Mouse (Mus musculus): ENCODE measurements around the gene Nppb.

Nppb gene

GRCm38 (mm10) chr4:147985205-147986132 lies at the start of gene Nppb:
Gene Nppb (plus strand): TSS chr4:147985788.
- DNase-seq (ENCODE audit: low spot score), result no peak

- DNase-seq (ENCODE audit: low spot score), result no peak
Measured at GRCm38 (mm10) chr4:147935904-147936303, 49.7 kb upstream of the Nppb start.

GRCm38 (mm10) chr4:147936331-147936954 lies 49.1 kb upstream of the Nppb start, which contains the start of gene Plod1:
Gene Plod1 (minus strand): TSS chr4:147936767.
- DNase-seq (ENCODE audit: low spot score), result peak; percentile 75

- no peak for DNase-seq (ENCODE audit: low spot score)
Measured at GRCm38 (mm10) chr4:147937021-147937420, 48.6 kb upstream of the Nppb start.

GRCm38 (mm10) chr4:147937486-147937885 lies 48.1 kb upstream of the Nppb start:
- DNase-seq (ENCODE audit: low spot score), result no peak

- DNase-seq (ENCODE audit: low spot score), result no peak
Measured at GRCm38 (mm10) chr4:147938148-147939096, 47.2 kb upstream of the Nppb start.

GRCm38 (mm10) chr4:147940111-147940510 lies 45.5 kb upstream of the Nppb start:
- no peak for DNase-seq (ENCODE audit: low spot score)

- DNase-seq (ENCODE audit: low spot score), result peak; percentile 85
Measured at GRCm38 (mm10) chr4:147940576-147941044, 45.0 kb upstream of the Nppb start, which contains the start of gene 2510039O18Rik. Gene 2510039O18Rik (plus strand): TSS chr4:147940895.

GRCm38 (mm10) chr4:147941045-147942020 lies 44.3 kb upstream of the Nppb start:
- no peak for DNase-seq (ENCODE audit: low spot score)

- DNase-seq (ENCODE audit: low spot score), result no peak
Measured at GRCm38 (mm10) chr4:147943005-147943404, 42.6 kb upstream of the Nppb start.

GRCm38 (mm10) chr4:147947511-147947910 lies 38.1 kb upstream of the Nppb start:
- DNase-seq (ENCODE audit: low spot score), result no peak

- peak; percentile 17 for DNase-seq (ENCODE audit: low spot score)
Measured at GRCm38 (mm10) chr4:147953590-147953989, 32.0 kb upstream of the Nppb start.

- no peak for DNase-seq (ENCODE audit: low spot score)
Measured at GRCm38 (mm10) chr4:147957141-147957540, 28.4 kb upstream of the Nppb start.

GRCm38 (mm10) chr4:147959881-147960831 lies 25.4 kb upstream of the Nppb start:
- DNase-seq (ENCODE audit: low spot score), result peak; percentile 37

GRCm38 (mm10) chr4:147962781-147963180 lies 22.8 kb upstream of the Nppb start:
- DNase-seq (ENCODE audit: low spot score), result no peak

- no peak for DNase-seq (ENCODE audit: low spot score)
Measured at GRCm38 (mm10) chr4:147963623-147964022, 22.0 kb upstream of the Nppb start.

GRCm38 (mm10) chr4:147965712-147966111 lies 19.9 kb upstream of the Nppb start:
- DNase-seq (ENCODE audit: low spot score), result no peak

- no peak for DNase-seq (ENCODE audit: low spot score)
Measured at GRCm38 (mm10) chr4:147968816-147969215, 16.8 kb upstream of the Nppb start.

- no peak for DNase-seq (ENCODE audit: low spot score)
Measured at GRCm38 (mm10) chr4:147969337-147969736, 16.3 kb upstream of the Nppb start.

All from T-cell, adult 2 months (primary cell).